Mouse (Mus musculus): ENCODE results near the gene Gm20425.
"Not testable (repeated sequence)": the region's sequence is repeated elsewhere in the genome, so short reads cannot be mapped to it uniquely, and the experiment has no call there.

The Gm20425 gene

GRCm38 (mm10) chr9:103224721-103225120 is 5.4 kb downstream of the Gm20425 start:
- DNase-seq (ENCODE audit: low spot score), result no peak

GRCm38 (mm10) chr9:103214281-103214680 is 15.8 kb downstream of the Gm20425 start:
- DNase-seq (ENCODE audit: low spot score), result no peak

DNA sequence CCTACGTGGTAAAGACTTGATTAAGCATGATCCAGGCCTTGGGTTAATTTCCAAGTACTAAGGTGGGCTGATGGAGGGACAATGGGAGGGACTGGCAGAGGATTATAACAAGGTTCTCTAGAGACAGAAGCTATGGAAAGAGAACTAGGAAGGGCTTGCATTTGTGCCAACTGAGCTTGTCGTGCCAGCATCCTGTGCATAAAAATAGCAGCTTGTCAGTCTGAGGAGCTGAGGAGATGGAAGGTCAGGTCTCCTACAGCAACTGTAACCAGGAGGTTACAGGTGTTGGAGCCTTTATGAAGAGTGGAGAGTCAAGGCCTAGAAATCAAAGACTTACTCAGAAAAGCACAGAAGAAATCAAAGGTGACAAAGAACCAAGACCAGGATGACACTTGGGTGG is 16.5 kb downstream of the Gm20425 start:
- no peak for DNase-seq (ENCODE audit: low spot score)

- DNase-seq (ENCODE audit: low spot score), result no peak
These were observed 17.3 kb downstream of the Gm20425 start for GRCm38 (mm10) chr9:103212654-103213420.

DNA sequence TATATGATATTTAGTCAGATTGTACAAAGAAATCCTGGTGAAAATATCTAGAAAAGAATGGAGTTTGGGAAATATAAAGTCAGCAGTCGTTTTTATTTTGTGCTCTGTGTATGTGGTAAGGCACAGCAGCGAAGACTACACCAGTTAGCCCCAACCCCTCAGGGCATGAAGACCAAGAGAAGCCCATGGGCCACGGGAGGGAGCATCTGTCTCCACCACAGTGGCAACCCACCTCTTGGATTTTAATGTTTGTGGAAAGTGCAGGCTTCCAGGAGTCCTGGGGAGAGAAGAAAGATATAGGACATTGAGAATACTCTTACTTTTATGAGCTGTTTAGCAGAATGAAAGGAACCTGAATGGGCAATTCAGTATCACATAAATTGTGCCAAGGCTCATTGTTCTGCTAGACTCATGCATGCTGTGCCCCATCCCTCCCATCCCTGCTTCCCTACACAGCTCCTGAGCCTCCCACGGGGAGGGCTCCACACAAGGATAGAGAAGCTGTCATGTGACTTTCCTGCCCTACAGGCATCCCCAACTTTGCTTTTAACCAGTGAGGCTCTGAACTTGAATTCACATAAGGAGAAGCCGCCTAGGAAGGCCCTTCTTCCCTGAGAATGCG is 21.2 kb downstream of the Gm20425 start:
- no peak for DNase-seq (ENCODE audit: low spot score)

- peak; percentile 35 for DNase-seq (ENCODE audit: low spot score)
These were observed 22.3 kb downstream of the Gm20425 start for GRCm38 (mm10) chr9:103207846-103208245.

GRCm38 (mm10) chr9:103205786-103206185 is 24.3 kb downstream of the Gm20425 start:
- DNase-seq (ENCODE audit: low spot score), result no peak

DNA sequence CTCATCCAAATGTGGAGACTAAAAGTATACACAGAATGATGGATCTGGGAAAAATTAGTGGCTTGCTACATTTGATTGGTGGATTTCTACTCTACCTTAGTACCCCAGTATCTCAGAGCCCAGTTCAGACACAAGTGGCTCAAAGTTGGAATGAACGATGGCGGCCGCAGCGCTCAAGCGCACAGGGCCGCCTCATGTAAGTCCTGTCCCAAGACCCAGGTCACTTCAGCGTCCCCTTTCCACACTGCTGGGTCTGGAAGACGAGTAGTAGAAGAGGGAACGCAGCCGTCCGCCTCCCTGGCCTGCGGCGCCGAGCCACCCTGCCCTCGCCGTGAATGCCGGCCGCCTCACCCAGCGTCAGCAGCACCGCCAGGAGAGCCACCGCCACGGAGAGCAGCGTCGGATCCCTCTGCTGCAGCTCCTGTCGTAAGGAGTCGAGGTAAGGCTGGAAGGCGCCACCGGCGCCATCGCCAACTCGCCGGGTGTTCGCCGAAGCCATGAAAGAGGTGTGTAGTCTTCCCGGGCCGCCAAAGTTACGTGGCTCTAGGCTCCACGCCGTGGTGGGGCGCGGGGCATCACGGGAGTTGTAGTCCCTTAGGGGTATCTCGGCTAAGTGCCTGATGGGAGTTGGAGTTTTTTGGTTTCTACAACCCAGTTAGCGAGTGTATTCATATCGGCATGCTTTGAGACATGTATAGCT is 28.4 kb downstream of the Gm20425 start, which contains the start of gene Srprb:
Srprb (minus strand) TSS at position 577 of the 700 bp plus-strand sequence.
- peak; percentile 88 for DNase-seq (ENCODE audit: low spot score)

- no peak for DNase-seq (ENCODE audit: low spot score)
These were observed 41.7 kb downstream of the Gm20425 start for GRCm38 (mm10) chr9:103188416-103188815.

- DNase-seq (ENCODE audit: low spot score), result no peak
These were observed 43.4 kb downstream of the Gm20425 start for GRCm38 (mm10) chr9:103186747-103187146.

- DNase-seq (ENCODE audit: low spot score), result no peak
These were observed 44.2 kb downstream of the Gm20425 start for GRCm38 (mm10) chr9:103185946-103186345.

GRCm38 (mm10) chr9:103184855-103185254 is 45.3 kb downstream of the Gm20425 start:
- DNase-seq (ENCODE audit: low spot score), result no peak

DNA sequence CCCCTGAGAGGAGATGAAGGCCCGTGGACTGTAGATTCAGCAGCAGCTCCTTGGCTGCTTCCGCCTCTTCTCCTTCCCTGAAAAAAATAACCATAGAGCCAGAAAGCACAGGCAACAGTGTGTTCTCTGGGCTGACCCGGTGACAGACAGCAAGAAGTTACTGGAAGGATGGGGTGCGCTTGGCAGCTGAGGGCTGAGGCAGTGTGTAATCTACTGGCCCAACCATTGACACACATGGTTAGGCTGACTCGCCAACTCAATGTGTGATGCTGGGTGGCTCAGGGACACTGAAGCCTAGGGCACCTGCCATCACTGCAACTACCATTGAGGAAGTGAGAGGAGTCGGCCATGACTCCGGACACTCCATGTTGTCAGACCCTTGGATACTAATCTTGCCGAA is 48.2 kb downstream of the Gm20425 start:
- DNase-seq (ENCODE audit: low spot score), result no peak

GRCm38 (mm10) chr9:103180807-103181565 is 49.1 kb downstream of the Gm20425 start:
- peak; percentile 22 for DNase-seq (ENCODE audit: low spot score)

DNA sequence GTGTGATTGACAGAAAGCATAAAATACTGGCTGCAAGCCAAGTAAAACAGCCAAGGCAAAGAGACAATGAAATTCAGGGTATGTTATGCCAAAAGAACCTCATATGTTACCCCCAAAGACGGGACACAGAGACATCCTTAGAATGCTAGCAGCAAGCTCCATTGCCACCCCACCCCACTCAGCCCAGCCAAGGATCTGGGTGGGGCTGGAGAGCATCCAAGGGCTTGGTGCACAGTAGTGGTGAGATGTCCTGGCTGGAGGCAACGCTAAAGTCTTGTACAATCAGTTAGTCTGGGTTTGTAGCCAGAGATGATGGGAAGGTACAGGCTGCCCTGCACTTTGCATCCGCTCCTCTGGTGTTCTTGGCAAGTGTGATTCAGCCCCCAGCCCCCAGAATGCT is 49.8 kb downstream of the Gm20425 start:
- DNase-seq (ENCODE audit: low spot score), result peak; percentile 8

GRCm38 (mm10) chr9:103175692-103176091 is 54.4 kb downstream of the Gm20425 start:
- no peak for DNase-seq (ENCODE audit: low spot score)

- DNase-seq (ENCODE audit: low spot score), result no peak
These were observed 55.2 kb downstream of the Gm20425 start for GRCm38 (mm10) chr9:103174771-103175519.

- DNase-seq (ENCODE audit: low spot score), result no peak
These were observed 61.3 kb downstream of the Gm20425 start for GRCm38 (mm10) chr9:103168771-103169170.

DNA sequence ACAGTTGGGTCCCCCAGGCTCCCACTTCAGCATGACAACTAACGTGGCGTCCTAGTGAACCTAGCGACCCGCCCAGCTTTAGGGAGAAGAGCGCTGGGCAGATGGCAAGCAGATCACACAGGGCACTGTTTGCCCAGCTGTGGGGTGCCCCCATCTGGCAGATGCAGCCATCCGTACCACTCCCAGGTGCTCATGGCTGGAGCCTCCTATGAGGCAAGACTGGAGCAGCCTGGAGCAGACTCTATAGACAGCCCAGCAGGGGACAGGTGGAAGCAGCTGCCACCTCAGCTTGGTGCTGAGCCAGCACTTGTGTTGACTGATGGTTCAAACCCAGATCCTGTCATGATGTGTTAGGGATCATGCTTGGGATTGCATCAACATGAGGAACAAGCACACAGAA is 62.1 kb downstream of the Gm20425 start:
- DNase-seq (ENCODE audit: low spot score), result no peak

DNA sequence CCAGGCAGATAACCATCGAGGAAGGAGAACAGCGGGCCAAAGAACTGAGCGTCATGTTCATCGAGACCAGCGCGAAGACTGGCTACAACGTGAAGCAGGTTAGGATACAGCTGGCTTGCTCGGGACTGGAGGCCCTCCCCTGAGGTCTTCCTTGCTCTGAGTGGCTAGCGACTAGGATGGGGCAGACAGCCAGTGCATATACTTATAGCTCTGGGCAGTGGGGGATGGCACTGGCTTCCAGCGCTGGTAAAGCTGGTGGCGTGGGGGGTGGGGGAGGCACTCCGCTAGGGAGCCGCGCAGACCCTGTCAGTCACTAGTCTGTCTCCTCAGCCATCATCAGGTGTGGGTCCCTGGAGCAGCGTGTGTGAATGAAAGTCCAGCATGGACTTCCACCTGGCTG is 66.3 kb downstream of the Gm20425 start:
- no peak for DNase-seq (ENCODE audit: low spot score)

DNA sequence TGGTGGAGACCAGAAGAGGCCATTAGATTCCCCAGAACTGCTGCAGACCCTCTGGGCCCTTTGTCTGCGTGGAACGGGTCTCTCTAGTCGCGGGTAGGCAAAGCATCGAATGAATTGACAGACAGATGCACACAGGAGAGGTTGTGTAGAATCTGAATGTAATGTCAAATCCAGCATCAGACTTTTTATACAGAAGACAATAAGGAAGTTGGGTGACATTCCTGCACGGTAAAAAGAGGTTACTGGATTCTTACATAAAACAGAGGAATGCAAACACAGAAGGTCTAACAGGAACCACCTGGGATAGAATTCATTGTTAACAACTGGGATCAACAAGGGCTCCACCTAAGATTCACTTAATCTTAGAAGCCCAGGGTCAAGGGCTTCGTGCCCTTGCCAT is 74.9 kb downstream of the Gm20425 start:
- not testable (repeated sequence) for DNase-seq (ENCODE audit: low spot score)

Data from spleen, adult 12 weeks (tissue).